Mouse (Mus musculus) CH12F3 (cell line): Measurements from ENCODE around the gene Cdc34.

Experiments used
- in situ Hi-C: fragments of 300-500 bp; cut with MboI; formaldehyde crosslinking; loops from 2 replicates; pipeline ENCODE4 v1.14.3; 2020; ENCODE audit warnings: low sequenced_read_pairs

Cdc34 gene

DNA sequence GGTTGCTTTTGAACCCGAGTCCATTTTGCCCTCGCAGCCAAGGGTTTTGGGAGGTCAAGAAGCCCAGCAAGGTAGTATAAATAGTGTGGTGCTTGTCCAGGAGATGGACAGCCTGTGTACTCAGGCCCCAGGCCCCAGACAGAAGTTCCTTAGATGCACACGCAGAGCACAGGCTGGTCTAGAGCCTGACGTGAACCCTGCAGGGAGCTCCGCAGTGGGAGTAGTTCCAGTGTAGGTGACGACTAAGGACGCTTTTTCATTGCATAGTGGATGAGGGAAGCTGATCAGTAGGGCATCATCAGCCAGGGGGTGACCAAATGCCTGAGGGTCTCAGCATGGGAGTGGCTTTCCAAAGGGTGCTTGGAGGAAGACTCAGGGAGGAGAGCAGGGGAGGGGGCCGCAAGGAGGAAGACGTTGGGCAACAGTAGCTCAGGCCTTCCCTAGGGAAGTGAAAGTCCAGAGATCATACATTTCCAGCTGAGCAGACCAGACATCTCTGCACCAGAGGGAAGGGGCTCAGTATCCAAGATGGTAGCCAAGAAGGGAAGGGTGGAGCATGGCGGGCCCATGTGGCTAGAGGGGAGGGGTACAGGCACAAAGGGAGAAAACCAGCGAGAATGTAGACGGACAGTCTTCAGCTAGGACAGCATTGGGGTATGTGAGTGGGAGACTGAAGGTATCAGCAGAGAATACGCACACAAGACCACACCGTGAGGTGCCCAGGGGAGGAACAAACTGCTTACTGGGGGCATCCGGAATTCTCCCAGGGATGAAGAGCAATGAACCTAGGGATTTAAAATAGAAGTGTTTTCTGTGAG, 11.7 kb upstream of the Cdc34 start:
- in situ Hi-C loops = no loop called here

DNA sequence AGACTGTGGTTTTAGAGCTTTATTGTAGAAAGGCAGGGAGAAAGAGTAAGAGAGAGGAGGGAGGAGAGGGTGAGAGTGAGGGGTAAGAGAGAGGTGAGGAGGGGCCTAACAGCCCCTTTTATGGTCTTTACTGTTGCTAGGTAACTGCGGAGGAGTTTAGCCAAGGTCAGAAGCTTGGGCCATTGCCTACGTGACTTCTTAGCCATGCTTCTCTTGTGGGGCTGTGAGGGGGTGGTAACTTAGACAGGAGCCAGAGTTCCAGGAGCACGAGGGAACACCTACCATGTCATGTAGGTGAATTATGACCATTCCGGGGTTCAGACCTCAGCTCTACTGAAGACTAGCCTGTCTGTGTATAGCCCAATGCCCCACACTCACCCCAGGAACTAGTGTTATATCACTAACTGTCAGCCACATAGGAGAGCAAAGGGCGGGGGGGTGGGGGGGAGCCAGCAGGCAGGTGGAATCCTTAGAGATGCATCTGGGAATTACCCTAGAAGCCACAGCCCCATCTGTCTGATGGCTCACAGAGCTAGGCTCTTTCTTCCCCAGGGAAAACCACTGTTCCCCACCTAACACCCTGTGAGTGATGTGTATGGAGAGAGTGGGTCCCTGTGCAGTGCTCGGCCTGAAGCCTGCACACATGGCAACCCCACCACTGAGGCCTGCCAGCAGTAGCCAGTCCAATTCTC, 10.5 kb upstream of the Cdc34 start:
- in situ Hi-C loops = no loop called here

DNA sequence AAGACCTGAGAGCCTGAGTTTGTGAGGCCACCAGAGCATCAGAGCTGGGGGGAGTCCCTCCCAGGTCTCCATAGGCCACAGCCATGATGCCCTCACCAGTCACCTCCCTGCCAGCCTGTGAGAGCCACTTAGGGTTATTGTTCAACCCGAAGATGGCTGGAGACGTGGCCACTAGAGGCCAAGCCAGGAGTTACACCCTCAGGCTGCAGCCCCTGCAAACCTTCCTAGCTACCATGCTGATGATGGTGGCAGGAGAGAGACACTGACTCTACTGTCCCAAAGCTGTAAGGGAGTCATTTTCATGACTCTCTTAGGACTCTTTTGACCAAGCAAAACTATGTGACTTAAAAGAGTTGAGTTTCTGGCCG, 9.9 kb upstream of the Cdc34 start:
- in situ Hi-C loops = no loop called here

DNA sequence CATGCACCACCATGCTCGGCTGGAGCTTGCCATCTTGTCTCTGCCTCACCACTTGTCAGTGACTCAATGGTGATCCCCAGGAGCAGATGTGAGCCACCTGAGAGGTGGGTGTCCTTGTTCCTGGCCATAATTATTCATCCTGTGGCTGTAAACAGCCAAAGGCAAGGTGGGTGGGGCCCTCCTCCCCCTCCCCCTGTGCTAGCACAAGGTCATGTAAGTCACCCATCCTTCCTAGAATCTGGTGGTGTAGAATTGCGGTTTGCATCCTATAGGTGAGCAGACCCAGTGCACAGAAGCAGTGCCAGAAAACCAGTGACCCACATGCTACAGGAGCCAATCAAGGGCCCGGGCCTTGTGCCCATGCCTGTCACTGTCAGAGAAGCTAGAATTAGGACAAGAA, 8.9 kb upstream of the Cdc34 start:
- in situ Hi-C loops = no loop called here

DNA sequence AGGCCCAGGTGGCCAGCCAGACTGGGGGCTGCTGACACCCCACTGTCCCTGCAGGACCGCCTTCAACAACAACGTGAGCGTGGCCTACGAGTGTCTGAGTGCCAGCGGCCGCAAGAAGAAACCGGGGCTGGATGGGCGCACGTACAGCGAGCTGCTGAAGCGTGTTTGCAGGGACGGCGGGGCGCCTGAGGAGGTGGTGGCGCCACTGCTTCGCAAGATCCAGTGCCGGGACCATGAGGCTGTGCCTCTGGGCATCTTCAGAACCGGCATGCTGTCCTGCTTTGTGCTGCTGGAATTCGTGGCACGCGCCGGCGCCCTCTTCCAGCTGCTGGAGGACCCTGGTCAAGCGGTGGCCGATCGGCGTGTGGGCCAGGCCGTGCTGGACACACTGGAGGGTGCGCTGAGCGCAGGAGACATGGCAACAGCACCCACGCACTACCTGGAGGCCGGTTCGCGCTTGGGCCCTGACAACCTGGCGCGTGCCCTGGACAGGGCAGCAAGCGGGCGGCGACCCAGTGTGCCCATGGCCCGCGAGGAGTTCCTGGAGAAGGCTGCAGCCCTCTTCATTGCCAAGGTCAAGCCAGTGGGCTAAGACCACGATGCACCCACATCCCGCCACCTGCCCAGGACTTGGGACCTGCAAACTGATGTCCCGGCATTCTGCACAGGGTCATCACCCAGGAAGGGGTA, 6.5 kb upstream of the Cdc34 start:
- in situ Hi-C loops = no loop called here

DNA sequence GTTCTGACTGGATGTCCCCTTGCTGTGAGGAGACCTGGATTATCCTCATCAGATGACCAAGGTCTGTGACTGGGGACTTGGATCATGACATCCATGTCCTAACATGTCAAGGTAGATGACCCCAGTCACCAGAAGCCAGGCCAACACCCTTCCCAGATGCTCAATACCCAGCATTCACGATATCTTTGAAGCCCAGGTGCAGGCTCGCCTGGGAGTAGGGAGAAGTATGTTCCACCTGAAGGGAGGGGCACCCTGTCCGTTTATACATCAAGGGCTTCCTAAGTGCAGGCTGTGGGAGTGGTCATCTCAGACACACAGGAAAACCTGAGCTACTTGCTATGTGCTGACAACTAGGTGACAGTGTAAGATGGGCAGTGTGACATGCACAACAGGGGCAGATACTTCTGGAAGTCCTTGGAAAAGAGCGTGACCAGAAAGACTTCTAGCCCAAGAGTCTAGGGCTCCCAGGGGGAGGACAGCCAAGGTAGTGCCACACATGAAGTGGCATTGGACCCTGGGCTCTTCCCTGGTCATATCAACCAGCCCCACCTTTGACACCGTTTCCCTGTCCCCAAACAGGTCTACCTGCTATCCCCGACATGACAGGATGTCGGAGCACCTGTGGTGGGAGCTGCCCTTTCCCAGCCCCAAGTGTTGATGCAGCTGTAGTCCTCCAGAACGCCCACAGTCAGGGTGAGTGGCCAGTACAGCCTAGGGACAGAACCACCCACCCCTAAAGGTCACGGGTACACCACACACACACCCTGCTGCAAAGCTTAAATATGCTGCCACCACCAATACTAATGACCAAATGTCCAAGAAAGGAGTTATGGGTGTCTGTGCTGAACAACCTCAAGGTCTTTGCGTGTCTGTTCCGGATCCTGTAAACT, 1.1 kb upstream of the Cdc34 start:
- in situ Hi-C loops = no loop called here

DNA sequence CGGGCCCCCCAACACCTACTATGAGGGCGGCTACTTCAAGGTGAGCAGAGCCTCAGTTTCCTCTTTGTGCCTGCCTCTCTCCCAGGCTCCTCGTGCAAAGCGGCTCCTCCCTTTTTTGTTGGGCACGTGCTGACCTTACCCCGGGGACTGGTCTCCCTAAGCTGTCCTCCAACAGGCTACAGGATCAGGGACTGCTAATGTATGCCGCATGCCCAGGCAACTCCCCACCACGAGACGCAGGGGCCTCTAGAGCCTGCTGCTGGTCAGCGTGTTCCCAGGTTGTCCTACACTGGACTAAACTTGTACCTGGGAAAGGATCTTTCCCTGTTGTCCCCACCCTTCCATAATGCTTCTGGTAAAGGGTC, 538 bp downstream of the Cdc34 start:
- in situ Hi-C loops = no loop called here

DNA sequence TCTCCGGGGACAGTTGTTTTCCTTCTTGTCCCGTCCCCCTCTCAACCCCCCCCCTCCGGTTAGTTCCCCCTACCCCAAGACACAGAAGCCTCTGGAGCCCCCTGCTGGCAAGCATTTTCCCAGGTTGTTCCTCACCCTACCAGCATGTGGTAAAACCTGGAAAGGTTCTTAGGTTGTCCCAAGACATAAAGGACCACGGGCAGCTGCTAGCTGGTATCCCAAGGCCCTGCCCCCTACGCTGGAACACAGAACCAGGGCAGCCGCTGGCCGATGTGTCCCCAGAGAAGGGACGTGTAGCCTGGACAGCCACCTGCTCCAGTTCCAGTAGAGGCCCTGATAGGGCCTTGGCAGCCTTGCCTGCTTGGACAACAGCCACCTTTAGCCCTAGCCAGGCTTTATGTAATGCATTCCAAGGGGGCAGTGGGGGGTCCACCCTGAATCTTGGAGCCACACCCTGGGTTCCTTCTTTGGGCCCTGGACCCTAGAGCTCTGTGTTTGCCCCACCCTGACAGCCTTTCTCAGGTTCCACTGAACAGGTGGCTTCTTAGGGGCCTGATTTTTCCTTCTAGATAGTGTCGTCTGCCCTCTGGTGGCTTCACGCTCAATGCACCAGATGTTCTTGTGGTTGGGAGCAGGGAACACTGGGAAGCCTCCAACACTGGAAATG, 1.1 kb downstream of the Cdc34 start:
- in situ Hi-C loops = no loop called here

DNA sequence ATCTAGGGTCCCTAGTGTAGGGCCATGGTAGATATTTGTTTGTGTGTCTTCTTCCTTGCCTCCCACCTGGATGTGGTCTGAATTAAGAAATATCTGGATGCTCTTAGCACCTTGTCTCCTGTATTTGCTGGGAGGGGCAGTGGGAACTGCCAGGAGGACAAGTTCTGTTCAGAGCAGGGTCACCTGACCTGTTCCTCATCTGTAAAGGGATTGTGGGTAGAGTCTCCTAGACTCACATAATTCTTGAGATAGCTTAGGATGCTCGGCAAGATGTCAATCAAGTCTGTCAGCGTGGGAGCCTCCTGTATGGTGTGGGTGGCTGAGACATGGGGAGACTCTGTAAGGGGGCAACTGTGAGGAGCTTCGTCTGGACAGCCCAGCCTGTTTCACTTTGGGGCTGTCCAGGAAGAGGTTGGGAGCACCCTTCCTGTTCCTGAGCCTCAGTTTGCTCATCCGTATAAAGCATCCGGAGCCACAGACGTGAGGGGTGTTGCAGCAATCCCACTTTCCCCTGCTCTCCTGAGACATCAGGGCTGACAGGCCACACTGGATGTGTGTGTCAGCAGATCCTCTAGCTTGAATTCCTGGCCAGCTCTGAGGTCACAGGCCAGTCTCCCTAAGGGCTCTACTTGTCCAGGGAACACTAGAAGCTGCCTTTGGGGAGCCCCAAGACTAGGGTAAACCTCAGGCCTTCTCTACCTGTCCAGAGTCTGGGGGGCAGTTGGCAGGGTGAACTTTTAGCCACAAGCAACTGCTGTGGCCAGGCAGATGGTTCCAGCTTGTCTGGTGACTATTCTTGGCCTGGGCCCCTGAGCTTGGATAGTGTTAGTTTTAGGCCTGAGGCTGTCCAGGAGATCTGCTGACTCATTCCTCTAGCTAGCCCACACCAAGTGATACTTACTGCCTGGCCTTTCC, 2.0 kb downstream of the Cdc34 start:
- in situ Hi-C loops = no loop called here

DNA sequence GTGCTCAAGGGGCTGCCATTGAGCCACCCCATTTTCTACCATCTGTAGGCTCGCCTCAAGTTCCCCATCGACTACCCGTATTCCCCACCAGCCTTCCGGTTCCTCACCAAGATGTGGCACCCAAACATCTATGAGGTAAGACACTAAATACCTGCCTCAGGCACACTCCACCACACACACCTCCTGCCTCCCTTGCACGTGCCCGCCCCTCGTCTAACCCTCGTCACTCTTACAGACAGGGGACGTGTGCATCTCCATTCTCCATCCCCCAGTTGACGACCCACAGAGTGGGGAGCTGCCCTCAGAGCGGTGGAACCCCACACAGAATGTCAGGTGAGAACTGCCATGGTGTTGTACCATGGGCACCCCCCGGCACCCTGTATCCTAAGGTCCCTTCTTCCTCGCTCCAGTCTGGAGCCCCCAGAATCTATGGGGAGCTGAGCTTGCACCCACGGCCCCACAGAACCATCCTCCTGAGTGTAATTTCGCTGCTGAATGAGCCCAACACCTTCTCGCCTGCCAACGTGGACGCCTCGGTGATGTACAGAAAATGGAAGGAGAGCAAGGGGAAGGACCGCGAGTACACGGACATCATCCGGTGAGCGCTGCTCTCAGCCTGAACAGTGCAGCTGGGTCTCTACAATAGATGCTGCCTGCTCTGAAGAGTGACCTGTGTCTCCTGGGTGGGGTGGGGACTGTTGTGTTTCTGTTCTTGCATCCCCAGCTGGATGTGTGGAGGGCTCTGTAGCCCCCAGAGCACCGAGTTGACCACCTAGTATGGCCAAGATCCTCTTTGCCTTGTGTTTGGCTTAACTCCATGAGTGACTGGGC, 3.0 kb downstream of the Cdc34 start:
- in situ Hi-C loops = no loop called here

DNA sequence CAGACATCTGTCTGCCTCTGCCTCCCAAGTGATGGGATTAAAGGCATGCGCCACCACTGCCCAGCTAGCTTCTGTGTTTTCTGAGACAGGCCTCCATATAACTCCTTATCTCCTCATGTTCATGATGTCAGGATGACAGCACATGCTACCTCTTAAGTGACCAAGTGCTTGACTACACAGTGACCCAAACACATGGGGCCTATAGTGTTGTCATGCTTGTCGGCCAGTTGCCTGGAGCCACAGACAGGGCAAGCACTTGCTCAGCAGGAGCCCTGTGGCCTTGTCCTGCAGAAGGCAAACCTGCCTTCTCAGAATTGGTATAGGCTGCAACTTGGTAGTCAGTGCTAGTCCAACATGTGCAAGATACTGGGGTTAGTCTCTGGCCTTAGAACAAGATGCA, 4.2 kb downstream of the Cdc34 start:
- in situ Hi-C loops = no loop called here

DNA sequence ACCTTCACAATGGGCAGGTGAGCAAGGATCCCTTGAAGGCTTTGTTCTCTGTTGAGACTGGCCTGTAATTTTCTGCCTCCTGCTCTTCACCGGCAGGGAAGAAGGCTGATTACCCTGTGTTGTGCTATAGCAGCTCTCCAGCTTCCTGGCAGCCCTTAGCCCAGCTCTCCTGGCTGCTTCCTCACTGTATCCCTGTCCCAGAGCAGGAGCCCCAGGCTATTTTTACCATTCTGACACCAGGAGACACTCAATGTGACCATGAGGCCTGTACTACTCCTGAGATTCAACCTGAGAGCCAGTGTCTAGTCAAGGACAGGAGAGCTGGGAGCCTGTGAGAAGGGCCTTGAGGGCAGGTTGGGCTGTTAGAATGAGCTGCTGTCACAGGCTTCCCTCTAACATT, 4.7 kb downstream of the Cdc34 start:
- in situ Hi-C loops = no loop called here

DNA sequence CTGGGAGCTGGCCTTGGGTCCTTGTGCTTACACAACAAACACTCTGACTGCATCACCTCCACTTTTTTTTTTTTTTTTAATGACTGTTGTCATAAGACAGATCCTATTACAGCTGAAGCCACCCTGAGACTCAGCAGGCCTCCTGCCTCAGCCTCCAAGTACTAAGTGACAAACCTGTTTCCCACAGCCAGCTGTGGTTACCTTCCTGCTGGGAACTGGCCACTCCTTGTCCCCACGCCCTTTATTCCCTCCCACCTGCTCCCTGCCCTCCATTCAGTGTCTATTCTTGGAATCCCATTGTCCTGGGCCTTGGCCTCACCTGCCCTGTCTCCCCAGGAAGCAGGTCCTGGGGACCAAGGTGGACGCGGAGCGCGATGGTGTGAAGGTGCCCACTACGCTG, 5.5 kb downstream of the Cdc34 start:
- in situ Hi-C loops = no loop called here

DNA sequence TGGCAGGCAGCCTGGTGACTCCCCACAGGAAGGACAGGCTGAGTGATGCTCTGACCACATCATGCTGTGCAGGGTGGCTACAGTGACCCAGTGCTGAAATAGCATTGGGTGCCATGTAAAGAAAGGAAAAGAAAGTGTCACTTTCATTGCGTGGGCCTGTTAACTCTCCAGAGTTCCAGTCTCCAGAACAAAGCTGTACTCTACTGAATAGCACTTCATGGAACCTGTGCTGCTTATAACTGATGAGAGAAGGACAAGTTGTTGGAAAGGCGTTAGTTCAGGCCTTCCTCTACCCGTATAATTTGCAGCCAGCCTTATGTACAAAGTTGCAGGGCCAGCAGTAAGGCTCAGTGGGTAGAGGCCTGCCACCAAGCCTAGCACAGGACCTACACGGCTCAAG, 6.7 kb downstream of the Cdc34 start, which contains the start of gene Gzmm:
TSS of gene Gzmm (plus strand) at position 301 of the 400 bp plus-strand sequence.
- in situ Hi-C loops = no loop called here

DNA sequence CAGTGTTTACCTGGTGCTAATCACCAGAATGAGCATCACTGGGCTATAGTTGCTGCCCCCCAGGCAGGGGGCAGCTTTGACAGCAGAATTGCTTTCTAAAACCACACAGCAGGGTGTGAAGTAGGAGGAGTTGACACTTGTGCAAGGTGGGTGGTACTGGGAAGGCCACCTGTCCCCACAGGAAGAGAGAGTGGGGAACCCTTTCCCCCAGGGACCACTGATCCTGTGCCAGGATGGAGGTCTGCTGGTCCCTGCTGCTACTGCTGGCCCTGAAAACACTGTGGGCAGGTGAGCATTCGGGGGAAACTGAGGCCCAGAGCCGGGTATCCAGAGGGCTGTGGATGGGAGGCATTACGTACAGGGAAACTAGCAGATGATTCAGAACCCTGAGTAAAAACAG, 7.2 kb downstream of the Cdc34 start:
- in situ Hi-C loops = no loop called here

DNA sequence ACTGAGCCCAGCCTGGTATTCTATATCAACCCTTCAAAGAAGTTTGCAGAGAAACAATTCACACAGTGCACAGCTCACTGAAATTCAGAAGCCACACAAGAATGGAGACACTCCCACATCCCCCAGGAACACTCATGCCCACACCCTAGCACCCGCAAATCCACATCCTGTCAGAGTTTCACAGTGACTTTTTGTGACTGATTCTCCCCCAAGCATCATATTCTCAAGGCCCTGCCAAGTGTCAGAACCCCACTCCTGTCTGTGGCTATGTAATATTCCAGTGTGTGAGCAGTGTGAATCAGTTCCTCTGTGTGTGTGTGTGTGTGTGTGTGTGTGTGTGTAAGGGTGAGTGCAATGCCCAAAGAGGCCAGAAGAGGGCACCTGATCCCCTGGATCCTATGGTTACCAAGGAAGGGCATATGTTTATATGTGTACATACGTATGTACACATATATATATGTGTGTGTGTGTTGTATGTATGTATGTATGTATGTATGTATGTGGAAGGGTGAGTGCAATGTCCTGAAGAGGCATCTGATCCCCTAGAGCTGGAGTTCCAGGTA, 10.1 kb downstream of the Cdc34 start:
- in situ Hi-C loops = no loop called here

DNA sequence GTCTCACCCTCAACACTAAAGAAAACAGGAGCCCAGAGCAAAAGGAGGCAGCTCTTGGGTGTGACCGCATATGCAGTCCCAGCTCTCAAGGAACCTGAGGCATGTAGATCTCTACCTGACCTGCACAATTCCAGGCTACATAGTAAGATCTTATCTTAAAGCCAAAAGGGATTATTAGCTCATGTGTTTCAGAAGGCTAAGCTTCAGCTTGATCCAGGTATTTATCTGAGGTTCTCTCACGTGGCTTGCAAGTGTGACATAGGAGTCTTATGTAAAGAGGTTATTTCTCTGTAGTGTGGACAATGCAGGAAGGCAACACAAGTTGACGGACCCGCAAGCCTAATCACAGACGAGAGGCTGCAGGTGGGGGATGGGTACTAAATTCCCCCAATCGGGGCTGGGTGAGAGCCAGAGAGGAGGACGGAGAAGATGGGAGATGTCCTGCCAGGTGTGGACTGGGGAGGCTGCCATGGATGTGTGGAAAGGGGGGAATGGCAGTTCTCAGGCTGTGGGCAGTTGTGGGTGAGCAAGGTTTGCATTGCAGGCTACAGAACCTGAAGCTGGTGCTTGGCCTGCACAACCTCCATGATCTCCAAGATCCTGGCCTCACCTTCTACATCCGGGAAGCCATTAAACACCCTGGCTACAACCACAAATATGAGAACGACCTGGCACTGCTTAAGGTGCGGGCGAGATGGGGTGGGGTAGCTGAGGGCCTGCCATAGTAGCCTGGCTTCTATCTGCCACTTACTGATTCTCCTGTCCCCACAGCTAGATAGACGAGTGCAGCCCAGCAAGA, 11.8 kb downstream of the Cdc34 start:
- in situ Hi-C loops = no loop called here

DNA sequence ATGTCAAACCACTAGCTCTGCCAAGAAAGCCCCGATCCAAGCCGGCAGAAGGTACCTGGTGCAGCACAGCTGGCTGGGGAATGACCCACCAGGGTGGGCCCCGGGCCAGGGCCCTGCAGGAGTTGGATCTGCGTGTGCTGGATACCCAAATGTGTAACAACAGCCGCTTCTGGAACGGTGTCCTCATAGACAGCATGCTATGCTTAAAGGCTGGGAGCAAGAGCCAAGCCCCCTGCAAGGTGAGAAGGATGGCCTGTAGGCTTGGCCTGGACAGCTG, 12.3 kb downstream of the Cdc34 start:
- in situ Hi-C loops = no loop called here
